Mouse (Mus musculus) megakaryocyte, embryonic 14.5 days (primary cell): Measurements from ENCODE around the gene Rapgef4.

ENCODE experiments used
- FLI1 ChIP-seq: IDR thresholded peaks from 2 replicates; pipeline ENCODE4 v1.6.1; 2012; ENCODE audit warnings: low read length, inconsistent platforms, mixed read lengths
- GATA1 ChIP-seq: IDR thresholded peaks from 3 replicates; pipeline ENCODE4 v1.6.1; 2012; ENCODE audit warnings: mixed read lengths, low read length, inconsistent platforms, borderline replicate concordance

DNA sequence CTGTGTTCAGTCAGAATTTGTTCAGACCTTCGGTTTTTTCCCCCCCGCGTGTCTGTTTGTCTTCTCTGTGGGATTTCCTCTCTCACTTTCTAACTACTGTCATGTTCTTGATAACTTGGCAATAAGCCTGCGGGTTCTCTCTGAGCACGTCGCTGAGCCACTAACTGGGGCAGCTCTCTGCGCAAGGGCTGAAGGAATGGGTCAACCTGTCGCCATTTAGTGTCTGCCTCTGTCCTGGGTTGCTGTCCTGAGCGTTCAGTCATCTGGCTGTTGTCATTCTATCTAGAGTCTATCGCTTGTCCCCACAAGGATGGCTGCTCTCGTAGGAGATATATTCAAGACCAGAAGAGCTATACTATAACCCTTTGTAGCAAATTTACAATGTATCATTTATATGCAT lies 107.8 kb downstream of the Rapgef4 start:
- no peak for TF ChIP-seq GATA1
- no peak for TF ChIP-seq FLI1
